Mouse (Mus musculus): ENCODE data around the gene Lmtk2. TPM values are rescaled to one million over a fixed set of nuclear protein-coding genes. Genes with fewer than 3 reads are reported as not detected.
A peak's percentile ranks its signal among the peaks of the same experiment; 100 is the strongest.

Gene Lmtk2
- polyA plus RNA-seq, 1 experiment from 2014 or later = 3.8 TPM

DNA sequence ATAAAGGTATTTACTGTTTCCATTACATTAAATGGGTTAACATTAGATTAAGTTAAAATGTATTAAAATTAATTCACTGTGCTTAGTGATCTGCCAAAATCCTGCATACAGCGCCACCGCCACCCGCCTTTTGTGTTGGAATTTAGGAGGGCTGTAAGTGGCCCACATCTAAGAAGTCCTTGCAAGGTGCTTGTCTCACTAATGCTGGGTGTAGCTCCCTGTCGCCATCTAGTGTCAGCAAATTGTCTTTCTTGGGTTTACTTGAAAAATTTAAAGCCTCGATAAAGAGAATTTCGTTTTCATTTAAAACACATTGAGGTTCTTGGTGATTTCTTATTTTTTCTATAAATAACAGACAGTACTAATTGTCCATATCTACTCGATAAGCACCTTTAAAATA is 54.3 kb downstream of the Lmtk2 start:
- no peak overlapping the region for H3K27ac ChIP-seq (replicated peaks)
- H3K4me3 ChIP-seq (ENCODE audit: low read depth, low read length) = no peak overlapping the region
- 25% methylated on average over 7 of the region's 7 CpGs for WGBS
- ATAC-seq (ENCODE audit: low FRiP score, low TSS enrichment) (no peak), DNase-seq (ENCODE audit: low spot score) (peak; percentile 69)
- H3K4me1 ChIP-seq (replicated peaks; ENCODE audit: control insufficient read depth, insufficient read depth) = peaks cover 2% of the 10 kb centered on the region; the same call in 1 of the 2 replicates
- H3K9ac ChIP-seq (ENCODE audit: low read length) = no peak overlapping the region; the same call in 1 of the 2 replicates
- H3K27me3 ChIP-seq (ENCODE audit: control insufficient read depth, insufficient read depth, low read length) = no peaks in the 10 kb centered on the region
- H3K4me2 ChIP-seq (replicated peaks; ENCODE audit: low read depth) = no peak overlapping the region
- peaks cover 8% of the 10 kb centered on the region; the same call in 1 of the 2 replicates for H3K36me3 ChIP-seq (ENCODE audit: control insufficient read depth, insufficient read depth, low read length)
- no peaks in the 10 kb centered on the region for H3K9me3 ChIP-seq (ENCODE audit: control insufficient read depth, low read length)
- no peak for TF ChIP-seq EP300 (optimal IDR thresholded peaks at IDR 0.05)
- peak; percentile 89 for TF ChIP-seq CTCF (IDR thresholded peaks at IDR 0.05; ENCODE audit: low read depth)

DNA sequence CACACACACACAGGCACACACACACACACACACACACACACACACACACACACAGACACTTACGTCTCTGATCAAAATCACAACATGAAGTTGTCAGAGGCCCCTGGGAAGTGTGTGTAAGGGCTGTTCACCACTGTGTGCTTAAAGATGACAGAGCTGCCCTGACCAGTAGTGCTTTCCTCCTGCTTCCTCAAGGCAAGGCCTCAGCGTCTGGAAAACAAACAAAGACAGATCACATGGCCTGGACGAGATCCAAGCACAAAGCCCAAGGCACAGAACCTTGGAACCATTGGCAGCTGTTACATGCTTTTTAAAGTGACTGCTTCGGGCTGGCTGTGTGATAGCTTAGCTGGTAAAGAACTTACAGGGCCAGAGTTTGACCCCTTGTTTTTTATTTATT is 58.4 kb downstream of the Lmtk2 start:
- peak; percentile 91 for DNase-seq (ENCODE audit: low spot score)
- TF ChIP-seq EP300 (optimal IDR thresholded peaks at IDR 0.05) = no peak
- no peak for TF ChIP-seq CTCF (IDR thresholded peaks at IDR 0.05; ENCODE audit: low read depth)
- Histone ChIP-seq H3K4me3 (ENCODE audit: low read depth, low read length) (no peak overlapping the region), H3K4me1 (replicated peaks; ENCODE audit: control insufficient read depth, insufficient read depth) (peaks cover 2% of the 10 kb centered on the region; the same call in 1 of the 2 replicates), H3K27ac (replicated peaks) (peak overlapping the region; percentile 91), H3K9ac (ENCODE audit: low read length) (no peak overlapping the region), H3K27me3 (ENCODE audit: control insufficient read depth, insufficient read depth, low read length) (no peaks in the 10 kb centered on the region), H3K36me3 (ENCODE audit: control insufficient read depth, insufficient read depth, low read length) (peaks cover 8% of the 10 kb centered on the region; the same call in 1 of the 2 replicates), H3K9me3 (ENCODE audit: control insufficient read depth, low read length) (no peaks in the 10 kb centered on the region), H3K4me2 (replicated peaks; ENCODE audit: low read depth) (no peak overlapping the region)
- 17% methylated on average over 4 of the region's 4 CpGs for WGBS
- ATAC-seq (ENCODE audit: low FRiP score, low TSS enrichment) = peak; percentile 96

DNA sequence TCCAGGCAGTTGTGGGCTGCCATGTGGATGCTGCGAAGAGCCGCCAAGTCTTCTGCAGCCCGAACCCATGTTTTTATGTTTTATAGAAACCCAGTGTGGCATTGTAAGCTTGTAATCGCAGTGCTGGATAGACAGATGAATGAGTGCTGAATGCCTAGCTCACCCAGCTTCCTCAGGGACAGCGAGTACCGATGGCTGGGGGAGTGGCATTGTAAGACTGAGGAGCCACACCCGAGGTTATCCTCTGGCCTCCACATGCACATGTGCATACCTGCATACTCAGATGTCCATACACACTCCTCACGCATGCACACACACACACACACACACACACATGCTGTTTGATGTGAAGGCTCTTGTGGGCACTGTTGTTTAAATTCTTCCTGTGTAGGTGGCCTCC is 58.9 kb downstream of the Lmtk2 start:
- ATAC-seq (ENCODE audit: low FRiP score, low TSS enrichment) (peak; percentile 77), DNase-seq (ENCODE audit: low spot score) (peak; percentile 57)
- no peak for TF ChIP-seq EP300 (optimal IDR thresholded peaks at IDR 0.05)
- no peak for TF ChIP-seq CTCF (IDR thresholded peaks at IDR 0.05; ENCODE audit: low read depth)
- no peak overlapping the region for H3K4me3 ChIP-seq (ENCODE audit: low read depth, low read length)
- H3K27ac ChIP-seq (replicated peaks) = peak overlapping the region; percentile 91
- H3K27me3 ChIP-seq (ENCODE audit: control insufficient read depth, insufficient read depth, low read length) = no peaks in the 10 kb centered on the region
- H3K9ac ChIP-seq (ENCODE audit: low read length) = no peak overlapping the region
- no peak overlapping the region for H3K4me2 ChIP-seq (replicated peaks; ENCODE audit: low read depth)
- 72% methylated on average over 8 of the region's 8 CpGs for WGBS
- H3K36me3 ChIP-seq (ENCODE audit: control insufficient read depth, insufficient read depth, low read length) = peaks cover 5% of the 10 kb centered on the region; the same call in 1 of the 2 replicates
- peaks cover 2% of the 10 kb centered on the region; the same call in 1 of the 2 replicates for H3K4me1 ChIP-seq (replicated peaks; ENCODE audit: control insufficient read depth, insufficient read depth)
- no peaks in the 10 kb centered on the region for H3K9me3 ChIP-seq (ENCODE audit: control insufficient read depth, low read length)

DNA sequence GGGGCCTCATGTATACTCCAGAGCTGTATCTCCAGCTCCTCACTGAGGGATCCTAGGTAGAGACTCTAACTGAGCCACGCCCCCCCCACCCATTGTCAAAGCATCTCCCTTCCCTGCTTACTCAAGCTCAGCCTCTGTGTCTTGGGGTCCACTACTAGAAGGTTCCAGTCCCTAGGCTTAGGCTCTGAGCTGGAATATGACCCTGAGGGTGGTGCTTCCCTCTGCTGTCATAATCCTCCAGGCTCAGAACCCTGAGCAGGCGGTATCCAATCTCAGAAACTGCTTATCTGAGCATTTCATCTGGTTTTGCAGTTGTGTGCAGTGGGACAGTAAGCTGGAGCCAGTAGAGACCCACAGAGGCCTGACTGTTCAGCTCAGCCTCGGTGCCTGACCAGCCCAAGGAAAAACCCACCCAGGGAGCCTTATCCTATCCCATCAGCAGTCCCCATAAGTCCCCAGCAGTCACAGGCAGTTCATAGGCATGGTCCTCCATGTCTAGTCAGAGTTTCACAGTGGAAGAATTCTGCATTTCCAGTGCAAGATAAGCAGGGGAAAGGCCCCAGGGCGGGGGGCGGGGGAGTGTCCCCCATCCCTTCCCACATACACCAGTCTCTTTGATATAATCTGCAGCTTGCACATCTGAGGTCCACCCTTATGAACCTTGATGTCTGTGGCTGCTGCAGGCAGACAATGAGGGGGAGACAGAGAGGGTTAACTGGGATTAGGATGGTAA is 62.0 kb downstream of the Lmtk2 start:
- H3K4me3 ChIP-seq (ENCODE audit: low read depth, low read length) = no peak overlapping the region
- no peak for DNase-seq (ENCODE audit: low spot score)
- no peak overlapping the region for H3K9ac ChIP-seq (ENCODE audit: low read length)
- ATAC-seq (ENCODE audit: low FRiP score, low TSS enrichment) = no peak
- H3K27me3 ChIP-seq (ENCODE audit: control insufficient read depth, insufficient read depth, low read length) = no peaks in the 10 kb centered on the region
- peak overlapping the region; percentile 73 for H3K27ac ChIP-seq (replicated peaks)
- WGBS = 74% methylated on average over 5 of the region's 5 CpGs
- H3K4me2 ChIP-seq (replicated peaks; ENCODE audit: low read depth) = no peak overlapping the region
- no peaks in the 10 kb centered on the region; the same call in 1 of the 2 replicates for H3K36me3 ChIP-seq (ENCODE audit: control insufficient read depth, insufficient read depth, low read length)
- no peak for TF ChIP-seq EP300 (optimal IDR thresholded peaks at IDR 0.05)
- H3K4me1 ChIP-seq (replicated peaks; ENCODE audit: control insufficient read depth, insufficient read depth) = peaks cover 2% of the 10 kb centered on the region; the same call in 1 of the 2 replicates
- H3K9me3 ChIP-seq (ENCODE audit: control insufficient read depth, low read length) = no peaks in the 10 kb centered on the region

DNA sequence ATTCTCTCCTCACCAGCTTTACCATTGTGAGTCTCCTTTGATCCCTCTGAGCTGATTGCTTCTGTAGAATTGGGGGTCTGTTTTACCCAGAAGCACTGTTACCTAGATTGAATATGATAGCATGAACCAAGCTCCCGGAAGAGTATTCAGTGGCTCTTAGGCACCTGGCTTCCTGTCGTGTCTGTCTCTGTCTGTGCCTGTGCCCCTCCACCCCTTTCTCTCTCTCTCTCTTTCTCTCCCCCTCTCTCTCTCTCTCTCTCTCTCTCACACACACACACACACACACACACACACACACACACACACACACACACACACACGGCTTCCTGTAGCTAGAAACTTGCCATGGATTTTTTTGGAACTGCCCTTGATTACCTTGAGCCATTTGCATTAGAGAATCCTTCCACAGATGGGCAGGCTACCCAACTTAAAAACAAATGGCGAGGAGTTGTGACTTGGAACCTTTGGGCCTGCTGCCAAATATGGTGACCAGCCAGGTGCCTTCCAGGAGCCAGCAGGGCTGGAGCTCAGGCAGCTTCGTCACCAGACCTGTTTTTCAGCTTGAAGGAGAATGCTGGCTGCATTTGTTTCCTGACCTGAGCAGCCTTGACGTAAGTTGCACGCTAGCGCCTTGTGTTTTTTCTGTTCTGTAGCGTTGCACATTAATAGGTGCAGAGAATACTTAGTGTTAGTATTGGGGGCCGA is 62.7 kb downstream of the Lmtk2 start:
- peaks cover 2% of the 10 kb centered on the region; the same call in 1 of the 2 replicates for H3K4me1 ChIP-seq (replicated peaks; ENCODE audit: control insufficient read depth, insufficient read depth)
- H3K27ac ChIP-seq (replicated peaks) = peak overlapping the region; percentile 73
- H3K9ac ChIP-seq (ENCODE audit: low read length) = no peak overlapping the region
- 58% methylated on average over 10 of the region's 10 CpGs for WGBS
- H3K9me3 ChIP-seq (ENCODE audit: control insufficient read depth, low read length) = no peaks in the 10 kb centered on the region
- DNase-seq (ENCODE audit: low spot score) (peak; percentile 88), ATAC-seq (ENCODE audit: low FRiP score, low TSS enrichment) (peak; percentile 38)
- no peaks in the 10 kb centered on the region; the same call in 1 of the 2 replicates for H3K36me3 ChIP-seq (ENCODE audit: control insufficient read depth, insufficient read depth, low read length)
- H3K4me2 ChIP-seq (replicated peaks; ENCODE audit: low read depth) = no peak overlapping the region
- H3K27me3 ChIP-seq (ENCODE audit: control insufficient read depth, insufficient read depth, low read length) = no peaks in the 10 kb centered on the region
- no peak overlapping the region for H3K4me3 ChIP-seq (ENCODE audit: low read depth, low read length)
- TF ChIP-seq EP300 (optimal IDR thresholded peaks at IDR 0.05) (no peak), CTCF (IDR thresholded peaks at IDR 0.05; ENCODE audit: low read depth) (no peak)

DNA sequence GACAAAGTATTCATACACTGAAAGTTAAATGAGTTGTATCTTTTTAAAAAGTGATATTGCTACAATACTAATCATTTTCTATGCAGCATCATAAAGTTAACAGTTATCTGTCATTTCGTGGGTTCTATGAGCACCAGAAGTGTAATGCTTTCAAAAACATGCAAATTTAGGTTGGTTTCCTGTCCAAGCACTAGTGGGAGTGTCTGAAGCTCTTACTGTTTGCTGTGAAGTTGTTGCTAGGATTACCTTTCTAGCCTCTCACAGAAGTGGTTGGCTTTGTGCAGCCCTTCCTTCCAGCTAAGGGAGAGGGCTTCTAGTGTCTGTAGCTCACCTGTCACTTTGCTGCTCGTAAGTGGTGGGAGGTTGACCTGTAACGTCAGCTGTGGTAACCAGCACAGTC is 65.5 kb downstream of the Lmtk2 start:
- no peaks in the 10 kb centered on the region for H3K36me3 ChIP-seq (ENCODE audit: control insufficient read depth, insufficient read depth, low read length)
- no peak overlapping the region for H3K4me2 ChIP-seq (replicated peaks; ENCODE audit: low read depth)
- no peak overlapping the region for H3K4me3 ChIP-seq (ENCODE audit: low read depth, low read length)
- H3K9me3 ChIP-seq (ENCODE audit: control insufficient read depth, low read length) = no peaks in the 10 kb centered on the region
- H3K4me1 ChIP-seq (replicated peaks; ENCODE audit: control insufficient read depth, insufficient read depth) = no peaks in the 10 kb centered on the region
- H3K9ac ChIP-seq (ENCODE audit: low read length) = no peak overlapping the region
- ATAC-seq (ENCODE audit: low FRiP score, low TSS enrichment) (no peak), DNase-seq (ENCODE audit: low spot score) (no peak)
- 83% methylated on average over 3 of the region's 3 CpGs for WGBS
- no peak overlapping the region for H3K27ac ChIP-seq (replicated peaks)
- TF ChIP-seq EP300 (optimal IDR thresholded peaks at IDR 0.05) = no peak
- TF ChIP-seq CTCF (IDR thresholded peaks at IDR 0.05; ENCODE audit: low read depth) = no peak
- H3K27me3 ChIP-seq (ENCODE audit: control insufficient read depth, insufficient read depth, low read length) = no peaks in the 10 kb centered on the region
